ENCODE assay signal across 12 mouse cellular contexts in genomic region chr5:76702104-76702503, GRCm38 (mm10). TPM values are rescaled to one million over a fixed set of nuclear protein-coding genes. Genes with fewer than 3 reads are reported as not detected.
DNase-seq lines count a peak whose midpoint lies in the region; ATAC-seq and TF ChIP-seq lines count a peak whose summit lies in the region.
"Had no signal": no experiment of that assay in that cellular context is flagged by ENCODE, and none has a peak within 500 bp of the region (broad histone marks: within the 10 kb centered on the region; RNA-seq: fewer than 3 reads in every experiment).

No protein-coding gene starts in this region.

- TF ChIP-seq POLR2A in kidney, adult 2 months (IDR thresholded peaks at IDR 0.05; ENCODE audit: low read depth, low read length) = no peak

- DNase-seq in gastrocnemius, adult 2 months = no peak
- DNase-seq in gastrocnemius, postnatal 25 days = no peak
- DNase-seq in lung, postnatal 0 days (ENCODE audit: low spot score) = peak; percentile 13
- no peak for DNase-seq in lung, postnatal 4 days
- no peak for DNase-seq in kidney, adult 2 months
- no peak for DNase-seq in cerebellum, adult 8-10 months
- DNase-seq: layer of hippocampus, adult 9-11 months had no signal

- H3K36me3 ChIP-seq in lung, postnatal 0 days (ENCODE audit: insufficient read depth, low read length) = no peaks in the 10 kb centered on the region
- H3K36me3 ChIP-seq in intestine, postnatal 0 days (ENCODE audit: control insufficient read depth, insufficient read depth) = no peaks in the 10 kb centered on the region
- H3K36me3 ChIP-seq in stomach, embryonic 16.5 days (ENCODE audit: control insufficient read depth, insufficient read depth, low read length) = no peaks in the 10 kb centered on the region
- no peaks in the 10 kb centered on the region for H3K36me3 ChIP-seq in kidney, adult 2 months (ENCODE audit: control insufficient read depth, insufficient read depth, low read length)

- TF ChIP-seq CTCF in gastrocnemius, adult 2 months (IDR thresholded peaks at IDR 0.05) = no peak
- TF ChIP-seq CTCF in lung, postnatal 0 days (IDR thresholded peaks at IDR 0.05) = no peak
- TF ChIP-seq CTCF in intestine, postnatal 0 days (IDR thresholded peaks at IDR 0.05; ENCODE audit: low read depth) = no peak
- TF ChIP-seq CTCF in kidney, adult 2 months (conservative IDR thresholded peaks at IDR 0.05; ENCODE audit: insufficient read depth, insufficient read length, low read depth, low read length) = no peak

- H3K9ac ChIP-seq in lung, postnatal 0 days (replicated peaks; ENCODE audit: low read depth) = no peak overlapping the region
- no peak overlapping the region for H3K9ac ChIP-seq in intestine, postnatal 0 days (ENCODE audit: low read depth, low read length)
- no peak overlapping the region for H3K9ac ChIP-seq in stomach, embryonic 16.5 days (ENCODE audit: low read length)

- 0 out of 2 replicates have a peak overlapping the region, but pooled peaks have one; percentile 41 for H3K4me2 ChIP-seq in lung, postnatal 0 days (replicated peaks; ENCODE audit: low read depth, low read length)
- H3K4me2 ChIP-seq in intestine, postnatal 0 days (replicated peaks; ENCODE audit: low read depth) = peak overlapping the region; percentile 35; the same call in 1 of the 2 replicates
- peak overlapping the region; percentile 22; the same call in 1 of the 2 replicates for H3K4me2 ChIP-seq in stomach, embryonic 16.5 days (ENCODE audit: low read depth, low read length)

- H3K9me3 ChIP-seq in lung, postnatal 0 days (ENCODE audit: low read length) = no peaks in the 10 kb centered on the region
- no peaks in the 10 kb centered on the region for H3K9me3 ChIP-seq in intestine, postnatal 0 days (ENCODE audit: control insufficient read depth)
- H3K9me3 ChIP-seq in stomach, embryonic 16.5 days (replicated peaks; ENCODE audit: control insufficient read depth, low read length) = no peaks in the 10 kb centered on the region
- H3K9me3 ChIP-seq: megakaryocyte, embryonic 14.5 days had no signal

- WGBS in lung, postnatal 0 days = 30% methylated on average over 9 of the region's 9 CpGs
- WGBS in intestine, postnatal 0 days = 56% methylated on average over 9 of the region's 9 CpGs
- WGBS in stomach, embryonic 16.5 days = 34% methylated on average over 9 of the region's 9 CpGs
- 72% methylated on average over 9 of the region's 9 CpGs for WGBS in kidney, adult 2 months

- no peak for ATAC-seq in lung, postnatal 0 days
- ATAC-seq in intestine, postnatal 0 days = no peak
- no peak for ATAC-seq in stomach, embryonic 16.5 days (ENCODE audit: insufficient read depth, low FRiP score)
- ATAC-seq: Patski had no signal

- TF ChIP-seq EP300 in lung, postnatal 0 days (IDR thresholded peaks at IDR 0.05) = no peak

- peak overlapping the region; percentile 48 for H3K4me3 ChIP-seq in gastrocnemius, adult 2 months
- no peak overlapping the region for H3K4me3 ChIP-seq in lung, postnatal 0 days (ENCODE audit: low read depth, low read length)
- H3K4me3 ChIP-seq in intestine, postnatal 0 days (ENCODE audit: low read depth, low read length) = no peak overlapping the region
- H3K4me3 ChIP-seq in stomach, embryonic 16.5 days (replicated peaks; ENCODE audit: low read length) = no peak overlapping the region
- H3K4me3 ChIP-seq in kidney, adult 2 months (ENCODE audit: insufficient read depth, low read depth, low read length) = no peak overlapping the region
- H3K4me3 ChIP-seq: erythroblast, embryonic 14.5 days; megakaryocyte, embryonic 14.5 days had no signal

- intact Hi-C loops in gastrocnemius, adult 2 months (cut with DNase I) = no loop called here

- peak overlapping the region; percentile 35; the same call in 1 of the 2 replicates for H3K27ac ChIP-seq in gastrocnemius, adult 2 months
- H3K27ac ChIP-seq in lung, postnatal 0 days (ENCODE audit: low read length) = no peak overlapping the region
- H3K27ac ChIP-seq in intestine, postnatal 0 days (ENCODE audit: low read depth, low read length) = no peak overlapping the region
- H3K27ac ChIP-seq in stomach, embryonic 16.5 days (ENCODE audit: low read length) = 0 out of 2 replicates have a peak overlapping the region, but pooled peaks have one; percentile 6
- H3K27ac ChIP-seq in kidney, adult 2 months (ENCODE audit: insufficient read depth, low read depth, low read length) = no peak overlapping the region

- no peaks in the 10 kb centered on the region for H3K4me1 ChIP-seq in lung, postnatal 0 days (ENCODE audit: insufficient read depth, low read depth, low read length)
- H3K4me1 ChIP-seq in intestine, postnatal 0 days (replicated peaks; ENCODE audit: control insufficient read depth, insufficient read depth, low read length) = no peaks in the 10 kb centered on the region; the same call in 1 of the 2 replicates
- peaks cover 11% of the 10 kb centered on the region; the same call in 1 of the 2 replicates for H3K4me1 ChIP-seq in stomach, embryonic 16.5 days (ENCODE audit: control insufficient read depth, insufficient read depth, low read length)
- no peaks in the 10 kb centered on the region for H3K4me1 ChIP-seq in kidney, adult 2 months (ENCODE audit: control insufficient read depth, insufficient read depth, low read length)

- no peaks in the 10 kb centered on the region for H3K27me3 ChIP-seq in lung, postnatal 0 days (replicated peaks; ENCODE audit: insufficient read depth, low read length)
- no peaks in the 10 kb centered on the region for H3K27me3 ChIP-seq in intestine, postnatal 0 days (replicated peaks; ENCODE audit: control insufficient read depth, insufficient read depth, low read length)
- no peaks in the 10 kb centered on the region for H3K27me3 ChIP-seq in stomach, embryonic 16.5 days (ENCODE audit: control insufficient read depth, insufficient read depth, low read length)
- H3K27me3 ChIP-seq in kidney, adult 2 months (replicated peaks; ENCODE audit: control insufficient read depth, insufficient read depth, low read length) = no peaks in the 10 kb centered on the region
- H3K27me3 ChIP-seq: megakaryocyte, embryonic 14.5 days; Patski had no signal

RNA-seq across cellular contexts. Expression of gene C530008M17Rik, which starts 45.8 kb away (rescaled TPM):
- total RNA-seq in gastrocnemius, adult 2 months (2021) = 1 to 10 TPM; 1.8 to 2.4 TPM
- total RNA-seq in gastrocnemius, postnatal 25 days (2021) = 1 to 10 TPM; 1.9 to 3.8 TPM
- polyA plus RNA-seq in lung, postnatal 0 days (2015; fragmentation: Nextera tagmentation; extraction: Ambion mirVana) = 3.8 and 4.4 TPM in 2 replicates
- 15.3 and 18.1 TPM in 2 replicates for polyA plus RNA-seq in intestine, postnatal 0 days (2015; fragmentation: Nextera tagmentation; extraction: Ambion mirVana)
- polyA plus RNA-seq in stomach, embryonic 16.5 days (2015; fragmentation: Nextera tagmentation; extraction: Ambion mirVana) = 8.1 and 10.0 TPM in 2 replicates
- 0.29 and 0.31 TPM in 2 replicates for polyA plus RNA-seq in kidney, adult 2 months (2012; rRNA removed)

Comparison
In these comparisons a context has a peak if more than half of its experiments do, and no peak if none do; other contexts are left out.
1. H3K27ac ChIP-seq: peak in gastrocnemius, adult 2 months (single experiment) and stomach, embryonic 16.5 days (single experiment); none in lung, postnatal 0 days (single experiment), intestine, postnatal 0 days (single experiment) and kidney, adult 2 months (single experiment).
2. Peak in every context shown above with its lines, with median percentiles within 50 percentile points of each other: H3K4me2 ChIP-seq.